Mouse (Mus musculus): ENCODE data around the gene Slc7a10.

DNA sequence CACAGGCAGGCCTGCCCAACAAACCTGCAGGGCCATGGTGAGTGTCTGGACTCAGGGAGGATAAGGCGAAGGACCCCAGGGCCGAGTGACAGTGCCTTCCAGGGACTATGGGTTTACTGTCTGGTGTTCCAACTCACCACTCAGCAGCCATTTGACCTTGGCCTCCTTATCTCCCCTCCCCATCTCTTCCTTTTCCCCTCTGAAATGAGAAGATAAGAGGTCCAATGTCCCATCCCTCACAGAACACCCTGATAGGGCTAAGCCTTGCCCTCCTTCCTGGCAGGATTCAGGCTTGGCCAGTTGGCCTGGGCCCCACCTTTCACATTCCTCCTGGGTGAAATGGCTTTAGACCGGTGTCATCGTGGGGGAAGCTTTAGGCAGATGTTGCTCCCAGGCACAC lies 10.7 kb upstream of the Slc7a10 start:
- TF ChIP-seq RAD21 (IDR thresholded peaks at IDR 0.05; ENCODE audit: low read depth, low read length) (no peak), GABPA (IDR thresholded peaks at IDR 0.05; ENCODE audit: insufficient replicate concordance, low read depth, low read length) (no peak), USF1 (IDR thresholded peaks at IDR 0.05; ENCODE audit: low read depth, low read length) (no peak)

Measured in CH12.LX (cell line).